Mouse (Mus musculus) stomach, embryonic 16.5 days (tissue): ENCODE results near the gene Ankrd13b. TPM values are rescaled to one million over a fixed set of nuclear protein-coding genes. Genes with fewer than 3 reads are reported as not detected.

ENCODE experiments used
- ATAC-seq: fragments of 200-750 bp; cut with Nextera tagmentation; 2 replicates; pipeline ENCODE4 v1.8.0; 2017; ENCODE audit warnings: moderate number of reproducible peaks, moderate TSS enrichment; ENCODE audit not compliant: insufficient read depth, low FRiP score
- H3K27ac ChIP-seq: fragments of 300-500 bp; sonication (generic); 2 replicates; pipeline ENCODE4 v1.5.1; 2014; ENCODE audit warnings: low read length
- H3K27me3 ChIP-seq: fragments of 300-500 bp; sonication (generic); 2 replicates; pipeline ENCODE4 v1.6.1; 2014; ENCODE audit warnings: low read length, control low read depth, mixed read lengths; ENCODE audit not compliant: control insufficient read depth, insufficient read depth
- H3K36me3 ChIP-seq: fragments of 300-500 bp; sonication (generic); 2 replicates; pipeline ENCODE4 v1.6.1; 2014; ENCODE audit warnings: low read length; ENCODE audit not compliant: control insufficient read depth, insufficient read depth
- H3K4me1 ChIP-seq: fragments of 300-500 bp; sonication (generic); 2 replicates; pipeline ENCODE4 v1.6.1; 2014; ENCODE audit warnings: low read length, control low read depth, mixed read lengths; ENCODE audit not compliant: control insufficient read depth, insufficient read depth
- H3K4me2 ChIP-seq: fragments of 300-500 bp; sonication (generic); 2 replicates; pipeline ENCODE4 v1.6.1; 2014; ENCODE audit warnings: low read depth, low read length, mixed read lengths
- H3K4me3 ChIP-seq: fragments of 300-500 bp; sonication (generic); replicated peaks from 2 replicates; pipeline ENCODE4 v1.5.1; 2014; ENCODE audit warnings: mild to moderate bottlenecking, low read length
- H3K9ac ChIP-seq: fragments of 300-500 bp; sonication (generic); 2 replicates; pipeline ENCODE4 v1.6.1; 2014; ENCODE audit warnings: low read length
- H3K9me3 ChIP-seq: fragments of 300-500 bp; sonication (generic); replicated peaks from 2 replicates; pipeline ENCODE4 v1.6.1; 2016; ENCODE audit warnings: low read length, control low read depth; ENCODE audit not compliant: control insufficient read depth
- WGBS: fragments of 180-500 bp; shearing (Covaris S2); extraction: QIAGEN DNeasy Blood & Tissue Kit; methylation state at CpG from one replicate; pipeline ENCODE4 v1.1.7; 2014; 5-methylcytosine and 5-hydroxymethylcytosine counted together
- polyA plus RNA-seq: library from polyadenylated mRNA; unstranded; fragments of >200 nt; fragmentation: Nextera tagmentation; extraction: Ambion mirVana; gene quantifications from 2 replicates; pipeline ENCODE4 v1.2.1, GENCODE M21; 2015

Ankrd13b gene
- polyA plus RNA-seq, 1 experiment from 2014 or later: 2.8 TPM

DNA sequence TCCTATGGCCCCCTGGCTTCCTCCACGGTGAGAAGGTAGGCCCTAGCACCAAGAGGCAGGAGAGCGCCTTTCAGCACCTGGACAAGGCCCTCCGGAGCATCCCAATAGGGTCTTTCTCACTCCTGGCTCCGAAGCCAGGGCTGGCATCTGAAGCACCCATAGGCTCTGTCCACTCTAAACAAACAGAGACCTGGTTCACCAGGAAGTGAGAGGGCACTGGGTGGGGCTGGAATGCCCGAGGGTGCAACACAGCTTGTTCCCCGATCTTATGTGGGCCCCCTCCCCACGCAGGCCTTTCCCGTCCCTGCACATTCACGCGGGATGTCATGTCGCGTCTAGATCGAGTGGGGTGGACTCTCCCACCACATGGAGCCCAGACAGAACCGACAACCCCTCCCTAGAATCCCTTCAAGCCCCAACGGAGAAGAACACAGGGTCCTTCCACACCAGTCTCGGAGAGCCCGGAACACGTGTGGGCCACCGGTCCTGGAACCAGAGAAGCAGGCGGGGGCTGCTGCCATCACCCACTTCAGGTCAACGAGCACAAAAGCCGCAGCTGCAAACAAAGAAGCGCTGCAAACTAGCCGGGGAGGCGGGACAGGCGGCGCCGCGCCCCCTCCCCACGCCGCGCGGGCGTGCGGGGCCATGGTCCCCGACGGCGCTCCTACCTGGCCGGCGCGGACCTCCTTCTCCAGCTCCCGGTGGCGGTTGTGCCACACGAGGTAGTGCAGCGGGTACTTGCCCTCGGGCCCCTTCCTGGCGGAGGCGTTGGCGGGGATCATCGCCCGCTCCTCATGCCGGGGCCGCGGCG is 502 bp downstream of the Ankrd13b start:
- 3% methylated on average over 55 of the region's 55 CpGs for WGBS
- ATAC-seq: no peak
- peak overlapping the region; percentile 84 for H3K4me3 ChIP-seq
- H3K9me3 ChIP-seq: no peaks in the 10 kb centered on the region
- no peak overlapping the region for H3K27ac ChIP-seq
- peak overlapping the region; percentile 91 for H3K9ac ChIP-seq
- no peaks in the 10 kb centered on the region for H3K27me3 ChIP-seq
- H3K36me3 ChIP-seq: no peaks in the 10 kb centered on the region
- peaks cover 49% of the 10 kb centered on the region for H3K4me1 ChIP-seq
- H3K4me2 ChIP-seq: peak overlapping the region; percentile 90

DNA sequence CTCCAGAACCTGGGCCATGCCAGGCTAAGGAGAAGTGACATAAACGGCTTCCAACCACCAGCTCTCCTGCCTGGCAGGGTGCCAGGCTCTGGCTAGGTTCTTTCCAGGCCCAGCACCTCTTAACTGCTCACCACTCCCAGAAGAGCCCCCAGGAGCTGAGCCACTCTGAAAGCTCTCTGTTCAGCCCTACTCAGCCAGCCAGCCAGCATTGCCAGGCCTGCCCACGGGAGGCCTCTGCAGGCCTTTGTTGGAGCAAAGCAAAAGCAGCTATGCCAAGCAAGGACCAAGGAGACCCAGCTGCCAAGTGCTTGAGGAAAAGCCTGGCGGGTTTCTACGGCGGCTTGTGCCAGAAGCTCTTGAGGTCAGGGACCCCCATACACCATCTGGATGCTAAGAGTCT is 2.7 kb downstream of the Ankrd13b start:
- no peak for ATAC-seq
- Histone ChIP-seq H3K36me3 (no peaks in the 10 kb centered on the region), H3K9me3 (no peaks in the 10 kb centered on the region), H3K27me3 (no peaks in the 10 kb centered on the region), H3K9ac (peak overlapping the region; percentile 19; the same call in 1 of the 2 replicates), H3K4me2 (no peak overlapping the region), H3K4me1 (peaks cover 43% of the 10 kb centered on the region), H3K27ac (no peak overlapping the region), H3K4me3 (no peak overlapping the region)
- 70% methylated on average over 5 of the region's 5 CpGs for WGBS

- Histone ChIP-seq H3K4me2 (no peak overlapping the region), H3K36me3 (no peaks in the 10 kb centered on the region), H3K27me3 (no peaks in the 10 kb centered on the region), H3K4me1 (peaks cover 29% of the 10 kb centered on the region), H3K9ac (no peak overlapping the region), H3K27ac (no peak overlapping the region), H3K4me3 (no peak overlapping the region), H3K9me3 (no peaks in the 10 kb centered on the region)
- WGBS: 49% methylated on average over 6 of the region's 6 CpGs
- ATAC-seq: no peak
These were observed 4.2 kb downstream of the Ankrd13b start for GRCm38 (mm10) chr11:77485229-77485628.

- no peak for ATAC-seq
- Histone ChIP-seq H3K4me1 (peaks cover 22% of the 10 kb centered on the region), H3K27ac (no peak overlapping the region), H3K27me3 (no peaks in the 10 kb centered on the region), H3K36me3 (no peaks in the 10 kb centered on the region), H3K4me3 (no peak overlapping the region), H3K9me3 (no peaks in the 10 kb centered on the region), H3K9ac (no peak overlapping the region), H3K4me2 (no peak overlapping the region)
- WGBS: 39% methylated on average over 11 of the region's 11 CpGs
These were observed 5.8 kb downstream of the Ankrd13b start for GRCm38 (mm10) chr11:77483510-77484255.

DNA sequence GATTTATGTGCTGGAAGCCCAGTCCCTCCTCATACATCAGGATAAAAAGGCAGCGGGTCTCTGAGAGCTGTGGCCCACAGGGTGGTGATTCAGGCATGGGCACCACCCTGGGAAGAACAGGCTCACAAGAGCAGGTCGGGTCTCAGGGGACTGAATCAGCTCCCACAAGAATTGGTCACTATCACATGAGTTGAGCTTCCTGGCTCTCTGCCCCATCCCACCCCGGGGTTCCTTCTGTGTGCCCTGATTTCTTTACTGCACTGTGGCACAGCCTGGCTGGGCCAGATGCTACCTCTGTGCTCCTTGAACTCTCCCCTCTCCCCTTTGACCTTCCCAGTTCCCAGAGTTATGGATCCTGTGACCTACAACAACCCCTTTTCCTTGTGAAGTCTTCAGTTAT is 6.4 kb downstream of the Ankrd13b start:
- ATAC-seq: no peak
- H3K9me3 ChIP-seq: no peaks in the 10 kb centered on the region
- H3K4me2 ChIP-seq: no peak overlapping the region
- 51% methylated on average over 3 of the region's 3 CpGs for WGBS
- H3K9ac ChIP-seq: no peak overlapping the region
- H3K36me3 ChIP-seq: no peaks in the 10 kb centered on the region
- no peak overlapping the region for H3K27ac ChIP-seq
- H3K4me3 ChIP-seq: no peak overlapping the region
- H3K4me1 ChIP-seq: peaks cover 17% of the 10 kb centered on the region
- no peaks in the 10 kb centered on the region for H3K27me3 ChIP-seq

DNA sequence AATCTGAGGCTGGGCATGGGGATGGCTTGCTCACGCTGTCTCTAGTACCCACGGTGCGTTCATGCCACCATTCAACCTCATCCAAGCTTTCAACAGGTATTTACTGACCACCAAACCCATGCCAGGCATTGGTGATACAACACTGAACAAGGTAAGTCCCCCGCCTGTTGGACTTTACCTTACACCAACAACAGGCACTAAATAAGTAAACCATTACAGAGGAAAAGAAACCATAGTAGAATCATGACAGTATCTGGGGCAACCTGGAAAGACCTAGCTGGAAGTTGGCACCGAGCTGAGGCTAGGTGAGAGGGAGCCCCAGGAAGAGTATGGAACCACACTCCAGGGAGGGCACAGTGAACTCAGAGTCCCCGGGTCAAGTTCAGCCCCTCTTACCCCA is 12.6 kb downstream of the Ankrd13b start:
- WGBS: 89% methylated on average over 6 of the region's 6 CpGs
- Histone ChIP-seq H3K36me3 (no peaks in the 10 kb centered on the region), H3K27me3 (no peaks in the 10 kb centered on the region), H3K4me2 (no peak overlapping the region), H3K27ac (no peak overlapping the region), H3K4me1 (no peaks in the 10 kb centered on the region), H3K9me3 (no peaks in the 10 kb centered on the region), H3K4me3 (no peak overlapping the region), H3K9ac (no peak overlapping the region)
- ATAC-seq: no peak

DNA sequence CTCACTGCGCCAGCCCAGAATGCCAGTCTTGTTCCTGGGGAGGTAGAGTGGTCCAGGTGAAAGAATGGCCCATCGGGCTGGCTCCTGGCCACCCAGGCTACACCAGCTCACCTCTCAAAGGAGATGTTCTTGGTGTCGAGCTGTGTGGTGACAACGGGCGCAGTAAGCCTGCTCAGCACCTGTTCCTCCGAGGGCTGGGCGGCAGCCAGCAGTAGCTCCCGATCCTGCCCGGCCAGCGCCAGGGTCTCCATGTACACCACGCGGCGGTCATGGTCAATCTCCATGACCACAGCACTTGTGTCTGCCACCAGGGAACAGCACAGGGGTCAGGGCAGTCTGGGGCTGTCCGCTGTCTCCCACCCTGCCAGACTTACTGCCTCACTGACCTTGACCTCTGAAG is 13.3 kb downstream of the Ankrd13b start:
- no peaks in the 10 kb centered on the region for H3K4me1 ChIP-seq
- H3K9ac ChIP-seq: no peak overlapping the region
- no peaks in the 10 kb centered on the region for H3K27me3 ChIP-seq
- no peak overlapping the region for H3K4me3 ChIP-seq
- WGBS: 94% methylated on average over 14 of the region's 14 CpGs
- ATAC-seq: no peak
- H3K27ac ChIP-seq: no peak overlapping the region
- no peaks in the 10 kb centered on the region for H3K9me3 ChIP-seq
- H3K4me2 ChIP-seq: no peak overlapping the region
- H3K36me3 ChIP-seq: no peaks in the 10 kb centered on the region

DNA sequence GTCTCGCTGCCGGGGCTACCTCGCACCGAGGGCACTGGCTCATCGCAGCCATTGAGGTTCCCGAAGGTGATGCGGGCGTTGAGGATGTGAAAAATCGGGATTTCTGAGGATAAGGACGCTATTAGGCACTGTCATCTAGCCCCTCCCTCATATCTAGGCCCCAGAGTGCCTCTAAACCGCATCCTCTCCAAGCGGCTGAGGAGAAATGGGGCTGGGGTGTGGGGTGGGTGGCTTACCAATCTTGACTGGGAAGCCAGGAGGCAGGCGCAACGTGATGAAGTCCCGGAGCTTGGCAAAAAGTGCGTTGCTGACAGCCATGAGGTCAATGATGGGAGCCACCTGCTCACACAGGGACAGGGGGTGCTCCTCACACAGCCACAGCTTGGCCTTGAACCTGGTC is 16.7 kb downstream of the Ankrd13b start:
- Histone ChIP-seq H3K36me3 (no peaks in the 10 kb centered on the region), H3K4me2 (no peak overlapping the region), H3K4me3 (no peak overlapping the region), H3K27me3 (peaks cover 9% of the 10 kb centered on the region), H3K9ac (no peak overlapping the region), H3K4me1 (no peaks in the 10 kb centered on the region), H3K9me3 (no peaks in the 10 kb centered on the region), H3K27ac (no peak overlapping the region)
- WGBS: 87% methylated on average over 16 of the region's 16 CpGs
- no peak for ATAC-seq

DNA sequence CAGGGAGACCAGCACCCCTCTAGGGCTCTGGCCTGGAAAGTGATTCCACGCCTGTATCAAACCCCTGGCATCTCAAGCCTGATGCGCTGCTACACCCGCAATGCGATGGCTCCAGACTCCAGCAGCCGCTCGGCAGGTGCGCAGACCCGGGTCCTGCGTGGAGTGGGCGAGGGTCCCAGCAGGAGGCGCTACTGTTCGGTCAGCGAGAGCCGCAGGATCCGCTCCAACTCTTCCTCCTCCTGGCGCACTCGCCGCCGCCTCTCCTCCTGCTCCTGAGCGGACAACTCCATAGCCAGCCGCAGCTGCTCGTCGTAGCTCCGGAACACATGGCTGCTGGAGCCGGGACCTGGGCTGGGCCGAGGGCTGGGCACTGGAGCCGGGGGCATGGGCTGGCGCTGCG is 18.1 kb downstream of the Ankrd13b start:
- H3K36me3 ChIP-seq: no peaks in the 10 kb centered on the region
- no peak for ATAC-seq
- WGBS: 78% methylated on average over 29 of the region's 29 CpGs
- H3K27ac ChIP-seq: no peak overlapping the region
- H3K4me3 ChIP-seq: no peak overlapping the region
- H3K9ac ChIP-seq: no peak overlapping the region
- H3K27me3 ChIP-seq: peaks cover 23% of the 10 kb centered on the region
- no peak overlapping the region for H3K4me2 ChIP-seq
- H3K4me1 ChIP-seq: peaks cover 4% of the 10 kb centered on the region; the same call in 1 of the 2 replicates
- H3K9me3 ChIP-seq: no peaks in the 10 kb centered on the region
